Mouse (Mus musculus) B cell, adult 62 days (primary cell): ENCODE results near the gene Ntng2. TPM values are rescaled to one million over a fixed set of nuclear protein-coding genes. Genes with fewer than 3 reads are reported as not detected.

Experiments
- total RNA-seq: library from RNA; stranded (reverse); gene quantifications from 4 replicates; pipeline ENCODE4 v1.2.4, GENCODE M21; 2023

Gene Ntng2
- 4.4 to 9.3 TPM (median 6.8 TPM) in 4 replicates for total RNA-seq

DNA sequence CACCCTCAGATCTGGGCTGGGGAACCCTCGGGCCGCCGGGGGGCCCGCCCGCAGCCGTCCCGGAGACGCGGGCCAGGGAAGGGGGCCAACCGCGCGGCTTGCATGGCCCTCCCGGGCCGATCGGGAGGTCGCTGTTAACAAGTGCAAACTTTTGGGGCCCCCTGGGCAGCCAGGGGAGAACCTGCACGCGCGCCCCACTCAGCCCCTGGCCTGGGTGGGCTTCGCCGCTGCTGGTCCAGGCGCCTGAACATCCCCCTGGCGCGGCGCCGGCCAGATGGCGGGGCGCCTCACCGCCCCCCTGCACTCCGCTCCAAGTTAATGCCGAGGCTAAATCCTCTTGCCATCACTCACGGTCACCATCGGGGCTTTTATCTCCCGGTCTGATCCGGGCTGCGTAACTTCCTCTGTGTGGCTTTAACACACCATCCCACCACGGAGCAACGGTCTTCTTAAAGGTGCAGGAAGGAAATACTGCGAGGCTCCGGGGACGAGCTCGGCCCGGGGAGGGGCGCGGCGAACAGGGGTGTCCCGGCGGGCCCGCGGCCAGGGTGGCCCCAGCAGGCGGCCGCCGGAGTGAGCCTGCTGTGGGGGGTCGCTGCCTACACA lies at the start of gene Ntng2:
Gene Ntng2, minus strand, starts transcription at position 407 of the 606 bp plus-strand sequence.

Other genes starting within 250 kb of the Ntng2 start
- 0.32 TPM in 1 of 4 replicates, not detected in the others for gene Cfap77, start 197.9 kb downstream of the Ntng2 start, total RNA-seq
- gene Ttf1, start 192.7 kb downstream of the Ntng2 start, total RNA-seq: 26.7 to 32.3 TPM (median 29.1 TPM) in 4 replicates
- gene Setx, start 128.8 kb downstream of the Ntng2 start, total RNA-seq: 73.0 to 74.7 TPM (median 73.6 TPM) in 4 replicates
- 38.2 to 51.3 TPM (median 45.8 TPM) in 4 replicates for gene Med27, start 93.8 kb upstream of the Ntng2 start, total RNA-seq